ENCODE assay signal across 8 mouse cellular contexts in the genomic region with DNA sequence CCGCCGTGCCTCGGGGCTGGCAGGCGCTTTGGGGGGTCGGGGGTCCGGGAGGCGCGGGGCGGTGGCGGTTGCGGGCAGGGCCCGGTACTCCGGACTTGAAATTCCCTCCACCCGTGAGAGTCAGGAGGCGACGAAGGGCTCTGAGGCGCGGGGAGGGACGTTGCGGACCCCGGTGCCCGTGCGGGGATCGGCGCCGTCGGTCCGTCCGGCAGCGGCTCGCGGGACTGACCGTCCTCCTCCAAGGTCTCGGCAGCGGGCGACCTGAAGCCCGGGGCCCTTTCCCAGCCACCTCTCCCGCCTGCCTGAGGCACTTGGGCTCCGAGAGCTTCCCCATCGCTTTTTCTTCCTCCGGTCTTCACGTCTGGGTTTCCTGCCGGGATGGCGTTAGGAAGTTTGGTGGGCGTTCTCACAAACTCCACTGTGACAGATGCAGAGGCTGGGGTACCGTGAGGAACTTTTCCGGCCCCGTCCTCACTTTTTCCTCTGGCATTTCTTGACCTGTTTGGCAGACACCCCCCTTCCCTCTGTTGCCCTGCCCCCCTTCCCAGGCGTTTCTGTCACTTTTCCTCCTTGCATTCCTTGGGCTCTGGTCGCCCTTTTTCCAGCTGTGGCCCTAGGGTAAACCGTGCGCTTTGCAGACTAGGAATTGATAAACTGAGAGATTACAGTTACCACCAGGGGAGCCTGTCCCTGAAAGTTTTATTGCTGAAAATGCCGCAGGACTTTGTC. TPM values are rescaled to one million over a fixed set of nuclear protein-coding genes. Genes with fewer than 3 reads are reported as not detected.
DNase-seq lines count a peak whose midpoint lies in the region; ATAC-seq and TF ChIP-seq lines count a peak whose summit lies in the region.

No protein-coding gene starts in this region.

- H3K27me3 ChIP-seq in intestine, embryonic 14.5 days (replicated peaks; ENCODE audit: control insufficient read depth, insufficient read depth, low read length): no peaks in the 10 kb centered on the region
- peaks cover 20% of the 10 kb centered on the region for H3K27me3 ChIP-seq in liver, embryonic 14.5 days (ENCODE audit: control insufficient read depth, insufficient read depth, low read length)
- H3K27me3 ChIP-seq in neural tube, embryonic 15.5 days (replicated peaks): peaks cover 12% of the 10 kb centered on the region

- TF ChIP-seq EP300 in liver, embryonic 14.5 days (IDR thresholded peaks at IDR 0.05; ENCODE audit: low read depth): no peak

- no peak; the same call in none of the 2 replicates for ATAC-seq in intestine, embryonic 14.5 days (replicated peaks; ENCODE audit: low FRiP score, low TSS enrichment, low read depth)
- ATAC-seq in liver, embryonic 14.5 days (ENCODE audit: insufficient read depth): peak; percentile 34; the same call in 1 of the 2 replicates
- peak; percentile 55; the same call in 1 of the 2 replicates for ATAC-seq in neural tube, embryonic 15.5 days (ENCODE audit: low FRiP score)

- TF ChIP-seq CTCF in liver, embryonic 14.5 days (IDR thresholded peaks at IDR 0.05; ENCODE audit: low read depth): no peak

- peak overlapping the region; percentile 60 for H3K4me3 ChIP-seq in intestine, embryonic 14.5 days (ENCODE audit: low read depth, low read length)
- H3K4me3 ChIP-seq in liver, embryonic 14.5 days (ENCODE audit: insufficient read depth in 1 of 2, low read depth in 2 of 2, low read length in 2 of 2): peak overlapping the region; percentile 49 to 57
- H3K4me3 ChIP-seq in neural tube, embryonic 15.5 days (replicated peaks): peak overlapping the region; percentile 58

- H3K27ac ChIP-seq in intestine, embryonic 14.5 days (ENCODE audit: low read depth): no peak overlapping the region
- H3K27ac ChIP-seq in liver, embryonic 14.5 days: no peak overlapping the region
- H3K27ac ChIP-seq in neural tube, embryonic 15.5 days (replicated peaks): no peak overlapping the region

- H3K9ac ChIP-seq in intestine, embryonic 14.5 days (ENCODE audit: low read length): peak overlapping the region; percentile 66
- peak overlapping the region; percentile 28 for H3K9ac ChIP-seq in liver, embryonic 14.5 days (replicated peaks)
- peak overlapping the region; percentile 58 for H3K9ac ChIP-seq in neural tube, embryonic 15.5 days (replicated peaks)

- WGBS in intestine, embryonic 14.5 days: under 1% methylated on average over 51 of the region's 53 CpGs
- 1% methylated on average over 51 of the region's 53 CpGs for WGBS in liver, embryonic 14.5 days (ENCODE audit: insufficient replicate concordance)
- 1% methylated on average over 51 of the region's 53 CpGs for WGBS in neural tube, embryonic 15.5 days

- DNase-seq in ES-CJ7 (ENCODE audit: low read depth, low spot score): peak; percentile 15
- peak; percentile 36 to 67 for DNase-seq in adrenal gland, postnatal 36 days
- peak; percentile 18 for DNase-seq in gastrocnemius, postnatal 25 days
- no peak for DNase-seq in intestine, embryonic 14.5 days (ENCODE audit: low spot score)
- DNase-seq in liver, embryonic 14.5 days (ENCODE audit: low read depth in 3 of 3, low spot score in 3 of 3): no peak
- no peak for DNase-seq in layer of hippocampus, adult 18-20 months (ENCODE audit: low spot score in 2 of 2)
- DNase-seq in thymus, postnatal 36 days: no peak

- no peaks in the 10 kb centered on the region for H3K36me3 ChIP-seq in intestine, embryonic 14.5 days (ENCODE audit: control insufficient read depth, insufficient read depth, low read length)
- H3K36me3 ChIP-seq in liver, embryonic 14.5 days (replicated peaks; ENCODE audit: control insufficient read depth, insufficient read depth, low read depth): no peaks in the 10 kb centered on the region
- no peaks in the 10 kb centered on the region for H3K36me3 ChIP-seq in neural tube, embryonic 15.5 days

- H3K4me2 ChIP-seq in intestine, embryonic 14.5 days (ENCODE audit: low read length): peak overlapping the region; percentile 79
- H3K4me2 ChIP-seq in liver, embryonic 14.5 days (ENCODE audit: low read depth): peak overlapping the region; percentile 65
- H3K4me2 ChIP-seq in neural tube, embryonic 15.5 days: peak overlapping the region; percentile 86

- H3K4me1 ChIP-seq in intestine, embryonic 14.5 days (replicated peaks; ENCODE audit: control insufficient read depth, insufficient read depth, low read length): 0 out of 2 replicates have a peak, but pooled peaks cover 6% of the 10 kb centered on the region
- 0 out of 4 replicates have a peak, but pooled peaks cover 0 to 2% of the 10 kb centered on the region in 2 experiments for H3K4me1 ChIP-seq in liver, embryonic 14.5 days (replicated peaks; ENCODE audit: control insufficient read depth in 2 of 2, insufficient read depth in 2 of 2, low read length in 1 of 2)
- H3K4me1 ChIP-seq in neural tube, embryonic 15.5 days: peaks cover 13% of the 10 kb centered on the region

- no peaks in the 10 kb centered on the region for H3K9me3 ChIP-seq in intestine, embryonic 14.5 days (ENCODE audit: control insufficient read depth, low read length)
- no peaks in the 10 kb centered on the region for H3K9me3 ChIP-seq in liver, embryonic 14.5 days (ENCODE audit: control insufficient read depth, low read length)
- H3K9me3 ChIP-seq in neural tube, embryonic 15.5 days (replicated peaks): no peaks in the 10 kb centered on the region

RNA-seq across cellular contexts. Expression of gene Arhgap29, which starts 1.3 kb away (rescaled TPM):
- total RNA-seq in adrenal gland, postnatal 36 days (2021): 10 to 100 TPM; 60.2 to 60.4 TPM
- 10 to 100 TPM; 18.3 to 19.1 TPM for total RNA-seq in gastrocnemius, postnatal 25 days (2021)
- polyA plus RNA-seq in intestine, embryonic 14.5 days (2014; fragmentation: Nextera tagmentation; extraction: Ambion mirVana): 57.8 and 64.7 TPM in 2 replicates
- 3.4 and 3.9 TPM in 2 replicates for polyA plus RNA-seq in liver, embryonic 14.5 days (2012; rRNA removed)
- 5.3 and 6.2 TPM in 2 replicates for polyA plus RNA-seq in liver, embryonic 14.5 days (2014; fragmentation: Nextera tagmentation; extraction: Ambion mirVana)
- polyA plus RNA-seq in neural tube, embryonic 15.5 days (2015; fragmentation: Nextera tagmentation; extraction: Ambion mirVana): 18.0 and 21.9 TPM in 2 replicates
- 10 to 100 TPM; 11.6 to 12.6 TPM for total RNA-seq in layer of hippocampus, adult 18-20 months (2021)

Comparison
In these comparisons a context has a peak if more than half of its experiments do, and no peak if none do; other contexts are left out.
1. DNase-seq: peak in ES-CJ7 (single experiment), adrenal gland, postnatal 36 days (2 of 2) and gastrocnemius, postnatal 25 days (single experiment); none in intestine, embryonic 14.5 days (single experiment), liver, embryonic 14.5 days (0 of 3), layer of hippocampus, adult 18-20 months (0 of 2) and thymus, postnatal 36 days (0 of 2).
2. Peak in every context shown above with its lines, with median percentiles within 50 percentile points of each other: H3K4me2 ChIP-seq, H3K4me3 ChIP-seq and H3K9ac ChIP-seq.